Mouse (Mus musculus) forebrain, embryonic 11.5 days (tissue): ENCODE data around the gene Olfr721-ps1. TPM values are rescaled to one million over a fixed set of nuclear protein-coding genes. Genes with fewer than 3 reads are reported as not detected.

Source experiments
- ATAC-seq: fragments of 200-750 bp; cut with Nextera tagmentation; replicated peaks from 2 replicates; pipeline ENCODE4 v1.8.0; 2017; ENCODE audit warnings: moderate TSS enrichment; ENCODE audit not compliant: low FRiP score
- DNase-seq: peaks from one replicate; pipeline ENCODE4 v3.0.0-alpha.2; 2017; ENCODE audit warnings: low spot score
- H3K27ac ChIP-seq: fragments of 300-500 bp; sonication (generic); 2 replicates; pipeline ENCODE4 v1.5.1; 2014; ENCODE audit warnings: low read depth, low read length
- H3K27me3 ChIP-seq: fragments of 300-500 bp; sonication (generic); 2 replicates; pipeline ENCODE4 v1.6.1; 2014; ENCODE audit warnings: mild to moderate bottlenecking, low read length, mixed read lengths; ENCODE audit not compliant: control insufficient read depth, insufficient read depth
- H3K36me3 ChIP-seq: fragments of 300-500 bp; sonication (generic); 2 replicates; pipeline ENCODE4 v1.6.1; 2014; ENCODE audit warnings: mild to moderate bottlenecking, low read length, moderate library complexity, mixed read lengths; ENCODE audit not compliant: control insufficient read depth, insufficient read depth
- H3K4me1 ChIP-seq: fragments of 300-500 bp; sonication (generic); replicated peaks from 2 replicates; pipeline ENCODE4 v1.6.1; 2014; ENCODE audit warnings: low read length, mixed read lengths; ENCODE audit not compliant: control insufficient read depth, insufficient read depth
- H3K4me2 ChIP-seq: fragments of 300-500 bp; sonication (generic); 2 replicates; pipeline ENCODE4 v1.6.1; 2014; ENCODE audit warnings: low read depth, mild to moderate bottlenecking, low read length, moderate library complexity, mixed read lengths; ENCODE audit not compliant: severe bottlenecking
- H3K4me3 ChIP-seq: fragments of 300-500 bp; sonication (generic); 2 replicates; pipeline ENCODE4 v1.5.1; 2014; ENCODE audit warnings: low read depth, low read length
- H3K9ac ChIP-seq: fragments of 300-500 bp; sonication (generic); 2 replicates; pipeline ENCODE4 v1.6.1; 2014; ENCODE audit warnings: low read length
- H3K9me3 ChIP-seq: fragments of 300-500 bp; sonication (generic); 2 replicates; pipeline ENCODE4 v1.6.1; 2016; ENCODE audit warnings: low read length, mixed read lengths; ENCODE audit not compliant: control insufficient read depth
- WGBS: fragments of 180-500 bp; shearing (Covaris S2); extraction: QIAGEN DNeasy Blood & Tissue Kit; methylation state at CpG from one replicate; pipeline ENCODE4 v1.1.7; 2014; 5-methylcytosine and 5-hydroxymethylcytosine counted together
- polyA plus RNA-seq: library from polyadenylated mRNA; unstranded; fragments of >200 nt; fragmentation: Nextera tagmentation; extraction: Ambion mirVana; gene quantifications from 2 replicates; pipeline ENCODE4 v1.2.1, GENCODE M21; 2014

Gene Olfr721-ps1
- polyA plus RNA-seq, 1 experiment from 2014 or later = not detected

GRCm38 (mm10) chr14:14436078-14436658, 35.1 kb downstream of the Olfr721-ps1 start:
- 73% methylated on average over 3 of the region's 3 CpGs for WGBS
- no peak overlapping the region for H3K4me2 ChIP-seq

More at GRCm38 (mm10) chr14:14436078-14436658, 35.1 kb downstream of the Olfr721-ps1 start:
- Histone ChIP-seq H3K27ac (no peak overlapping the region), H3K4me3 (no peak overlapping the region), H3K36me3 (no peaks in the 10 kb centered on the region), H3K4me1 (no peaks in the 10 kb centered on the region), H3K9ac (no peak overlapping the region), H3K9me3 (no peaks in the 10 kb centered on the region), H3K27me3 (no peaks in the 10 kb centered on the region)
- DNase-seq (no peak), ATAC-seq (no peak)

Other genes with a start within 250 kb of the Olfr721-ps1 start
- not detected in 2 replicates for gene Olfr720, start 214.5 kb upstream of the Olfr721-ps1 start, polyA plus RNA-seq
- not detected in 2 replicates for gene Olfr31, start 78.5 kb upstream of the Olfr721-ps1 start, polyA plus RNA-seq
- gene Il3ra, start 55.0 kb upstream of the Olfr721-ps1 start, polyA plus RNA-seq = 1.8 and 3.2 TPM in 2 replicates